Mouse (Mus musculus): ENCODE results near the gene Sec13. TPM values are rescaled to one million over a fixed set of nuclear protein-coding genes. Genes with fewer than 3 reads are reported as not detected.
"Not testable (repeated sequence)": the region's sequence is repeated elsewhere in the genome, so short reads cannot be mapped to it uniquely, and the experiment has no call there.

Gene Sec13
- total RNA-seq, 2 experiments from 2014 or later: 73.3 to 75.9 TPM

DNA sequence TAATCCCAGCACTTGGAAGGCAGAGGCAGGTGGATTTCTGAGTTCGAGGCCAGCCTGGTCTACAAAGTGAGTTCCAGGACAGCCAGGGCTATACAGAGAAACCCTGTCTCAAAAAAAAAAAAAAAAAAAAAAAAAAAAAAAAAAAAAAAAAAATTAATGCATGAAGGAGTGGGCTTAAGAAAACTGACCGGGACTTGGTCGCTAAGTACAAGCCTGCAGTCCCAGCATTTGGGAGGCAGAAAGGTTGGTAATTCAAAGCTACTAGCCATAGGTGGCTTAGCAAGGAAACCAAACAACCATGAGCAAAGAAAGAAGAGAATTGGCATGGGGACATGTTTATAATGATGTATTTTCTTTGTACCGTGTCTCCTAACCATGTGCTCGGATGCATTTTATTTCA, 27.2 kb downstream of the Sec13 start:
- DNase-seq (ENCODE audit: low spot score in 2 of 2): not testable (repeated sequence)

DNA sequence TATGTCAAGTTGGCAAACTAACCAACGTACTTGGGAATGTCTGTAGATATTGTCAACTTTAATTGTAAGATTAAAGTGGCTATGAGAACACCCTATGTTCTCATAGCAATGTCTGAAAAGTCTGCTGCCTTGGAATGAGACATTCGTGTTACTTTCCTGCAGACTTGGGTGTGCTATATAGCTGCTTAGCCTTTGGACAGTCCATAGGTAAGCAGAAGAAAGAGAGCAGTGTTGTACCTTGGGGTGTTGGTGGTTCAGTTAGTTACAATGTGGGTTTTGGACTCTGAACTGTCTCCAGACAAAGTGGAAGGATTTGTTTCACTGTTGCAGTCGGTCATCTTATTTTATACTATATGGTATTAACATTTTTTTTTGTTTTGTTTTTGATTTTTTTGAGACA, 27.8 kb downstream of the Sec13 start:
- no peak for DNase-seq (ENCODE audit: low spot score in 2 of 2)

DNA sequence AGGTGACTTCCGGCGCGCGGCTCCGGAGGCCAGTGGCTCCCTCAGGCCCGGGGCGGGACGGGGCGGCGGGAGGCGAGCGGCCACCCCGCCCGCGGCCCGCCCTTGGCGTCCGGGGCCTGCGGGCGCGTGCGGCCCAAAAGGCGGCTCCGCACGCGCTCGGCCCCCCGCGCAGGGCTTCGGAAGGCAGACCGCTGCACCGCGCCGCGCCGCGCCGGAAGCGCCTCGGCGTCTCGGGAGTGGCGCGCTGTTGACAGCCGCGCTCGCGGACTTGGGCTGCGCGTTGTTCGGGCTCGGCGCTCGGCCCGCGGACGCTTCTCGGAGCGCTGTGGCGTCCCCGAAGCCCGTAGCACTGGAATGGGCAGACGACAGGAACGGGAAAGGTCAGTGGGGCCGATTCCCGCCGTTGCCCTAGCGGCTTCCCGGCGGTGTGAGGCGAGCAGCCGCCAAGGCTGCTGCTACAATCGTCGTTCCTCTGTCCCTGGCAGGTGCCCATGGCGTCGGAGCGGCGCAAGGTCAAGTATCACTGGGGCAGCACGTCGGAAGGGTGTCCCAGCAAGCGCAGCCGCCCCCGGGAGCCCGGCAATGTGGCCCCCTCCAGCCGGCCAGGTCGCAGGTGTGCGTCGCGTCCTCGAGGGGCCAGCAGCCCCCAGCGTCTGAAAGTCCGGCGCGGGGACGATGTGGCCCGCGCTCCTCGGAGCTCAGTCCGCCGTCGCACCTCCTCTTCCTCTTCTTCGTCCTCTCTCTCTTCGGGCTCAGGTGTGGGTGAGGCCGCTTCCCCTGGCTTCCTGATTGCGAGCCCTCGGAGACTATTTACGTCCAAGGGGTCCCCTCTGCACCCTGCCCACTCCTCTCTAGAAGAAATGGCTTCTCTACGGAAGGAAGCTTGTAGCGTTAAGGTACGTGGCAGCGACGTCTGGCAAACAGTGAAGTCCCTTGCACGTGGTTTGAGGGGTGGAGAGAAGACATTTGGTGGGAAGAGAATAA, 43.0 kb downstream of the Sec13 start:
- no peak for DNase-seq (ENCODE audit: low spot score in 2 of 2)

DNA sequence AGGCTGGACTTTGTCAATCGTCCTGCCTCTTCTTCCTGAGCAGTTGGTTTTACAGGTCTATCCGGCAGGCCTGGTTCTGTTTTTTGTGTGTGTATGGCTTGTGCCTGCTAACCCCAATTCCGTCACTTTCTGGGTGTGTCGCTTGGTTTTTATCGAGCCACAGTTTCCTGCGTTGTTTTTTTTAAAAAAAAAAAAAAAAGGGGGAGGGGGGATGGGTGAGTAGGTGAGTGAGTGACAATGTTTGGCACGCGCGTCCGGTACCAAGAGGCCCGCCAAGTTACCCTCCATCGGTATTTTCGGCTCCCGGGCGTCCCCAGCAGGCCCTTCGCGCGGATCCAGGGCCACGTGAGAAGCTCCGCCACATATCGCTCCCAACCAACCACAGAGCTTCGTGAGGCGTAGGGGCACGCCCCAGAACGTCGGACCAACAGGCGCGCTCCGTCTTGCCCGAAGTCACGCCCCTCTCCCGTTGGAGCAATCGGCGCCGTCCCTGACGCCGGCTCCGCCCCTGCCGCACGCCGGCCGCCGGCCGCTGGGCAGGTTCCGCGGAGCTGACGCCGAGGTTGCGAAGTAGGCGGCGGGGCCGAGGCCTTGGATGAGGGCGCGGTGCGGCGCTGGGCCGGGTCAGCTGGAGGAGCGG, 43.8 kb downstream of the Sec13 start, which contains the start of gene Tatdn2:
Tatdn2 (plus strand) TSS at position 469 of the 640 bp plus-strand sequence.
- DNase-seq (ENCODE audit: low spot score in 2 of 2): peak; percentile 97 to 98

DNA sequence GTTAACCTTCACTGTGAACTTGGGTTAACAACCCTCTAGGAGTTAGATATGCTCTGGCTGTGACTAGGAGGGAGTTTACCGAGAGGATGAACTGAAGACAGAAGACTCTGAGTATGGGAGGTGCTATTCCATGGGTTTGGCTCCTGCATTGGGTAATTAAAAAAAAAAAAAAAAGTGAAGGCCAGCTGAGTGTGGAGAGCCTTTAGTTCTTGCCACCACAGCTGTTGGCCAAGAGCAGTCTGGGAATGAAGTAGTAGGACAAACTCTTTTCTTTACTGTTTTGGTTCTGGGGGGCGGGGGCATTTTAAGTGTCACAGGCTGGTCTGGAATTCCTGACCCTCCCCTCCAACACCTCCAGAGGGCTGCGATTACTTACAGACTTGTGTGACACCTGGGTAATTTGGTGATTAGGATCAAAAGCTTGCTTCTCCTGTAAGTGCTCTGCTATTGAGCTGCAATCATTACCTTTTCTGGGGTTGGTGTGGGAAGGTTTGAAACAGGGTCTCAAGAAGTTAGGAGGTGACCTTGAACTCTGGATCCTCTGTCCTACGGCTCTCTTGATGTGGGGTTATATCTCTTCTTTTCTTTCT, 44.7 kb downstream of the Sec13 start:
- no peak for DNase-seq (ENCODE audit: low spot score in 2 of 2)

DNA sequence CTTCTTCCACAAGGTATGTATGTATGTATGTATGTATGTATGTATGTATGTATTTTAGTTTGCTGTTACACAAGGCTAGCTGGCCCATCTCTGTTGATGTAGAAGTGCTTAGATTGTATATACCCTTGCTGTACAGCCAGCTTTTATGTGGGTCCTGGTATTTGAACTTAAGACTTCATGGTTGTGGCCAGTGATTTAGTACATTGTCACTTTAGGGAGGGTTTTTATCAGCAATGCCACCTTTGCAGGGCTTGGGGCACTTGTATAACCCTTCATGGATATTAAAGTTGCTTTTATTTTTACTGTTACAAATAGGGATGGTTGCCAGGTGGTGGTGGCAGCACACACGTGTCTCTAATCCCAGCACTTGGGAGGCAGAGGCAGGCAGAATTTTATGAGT, 45.3 kb downstream of the Sec13 start:
- no peak for DNase-seq (ENCODE audit: low spot score in 2 of 2)

DNA sequence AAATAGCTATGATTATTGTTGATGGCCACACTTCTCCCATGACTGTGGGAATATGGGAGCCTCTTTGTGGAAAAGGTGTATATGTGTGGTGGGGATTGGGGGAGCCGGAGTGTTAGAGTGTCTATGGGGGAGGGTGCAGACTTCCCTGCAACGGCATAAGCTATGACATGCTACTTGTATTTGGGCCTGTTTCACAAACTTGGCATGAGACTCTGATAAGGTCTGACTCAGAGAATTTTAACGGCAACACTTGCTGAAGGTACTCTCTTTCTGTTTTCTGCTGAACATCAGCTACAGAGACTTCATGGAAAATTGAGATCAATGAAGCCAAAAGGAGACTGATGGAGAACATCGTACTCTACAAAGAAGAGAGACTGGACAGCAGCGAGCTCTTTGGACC, 47.2 kb downstream of the Sec13 start:
- DNase-seq (ENCODE audit: low spot score in 2 of 2): no peak

DNA sequence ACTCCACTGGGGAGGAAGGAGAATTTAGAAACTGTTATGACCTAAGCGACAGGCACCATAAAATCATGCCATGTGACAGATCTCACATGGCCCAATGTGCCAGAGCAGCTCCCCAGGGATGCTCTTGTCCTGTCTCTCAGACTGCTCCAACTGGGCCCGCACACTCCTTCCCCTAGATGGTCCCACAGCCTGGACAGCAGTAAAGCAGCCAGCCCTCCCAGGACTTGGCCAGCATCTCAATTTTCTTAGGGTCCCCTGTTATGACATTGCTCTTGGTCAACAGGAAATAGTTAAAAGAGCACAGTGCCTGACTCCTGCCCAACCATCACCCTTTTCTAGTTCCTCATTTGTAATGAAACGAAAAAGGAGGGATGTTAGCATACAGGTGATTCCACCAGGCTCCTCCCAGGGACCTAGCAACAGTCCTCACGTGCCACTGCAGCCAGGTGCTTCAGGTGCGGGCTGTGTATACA, 47.8 kb downstream of the Sec13 start:
- no peak for DNase-seq (ENCODE audit: low spot score in 2 of 2)

DNA sequence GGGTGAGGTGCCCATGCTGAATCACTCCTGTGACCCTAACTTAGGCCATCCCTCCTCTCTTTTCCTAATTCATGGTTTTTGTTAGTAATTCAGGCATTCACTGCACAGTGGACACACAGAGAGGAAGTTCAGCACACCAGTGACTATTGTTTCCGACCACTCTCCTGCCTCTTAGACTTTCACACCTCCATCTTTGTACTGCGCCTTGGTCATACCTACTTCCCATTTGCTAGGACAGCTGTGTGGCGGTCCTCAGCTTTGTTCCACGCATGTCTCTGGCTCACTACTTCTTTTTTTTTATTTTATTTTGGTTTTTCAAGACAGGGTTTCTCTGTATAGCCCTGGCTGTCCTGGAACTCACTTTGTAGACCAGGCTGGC, 49.5 kb downstream of the Sec13 start:
- no peak for DNase-seq (ENCODE audit: low spot score in 2 of 2)

DNA sequence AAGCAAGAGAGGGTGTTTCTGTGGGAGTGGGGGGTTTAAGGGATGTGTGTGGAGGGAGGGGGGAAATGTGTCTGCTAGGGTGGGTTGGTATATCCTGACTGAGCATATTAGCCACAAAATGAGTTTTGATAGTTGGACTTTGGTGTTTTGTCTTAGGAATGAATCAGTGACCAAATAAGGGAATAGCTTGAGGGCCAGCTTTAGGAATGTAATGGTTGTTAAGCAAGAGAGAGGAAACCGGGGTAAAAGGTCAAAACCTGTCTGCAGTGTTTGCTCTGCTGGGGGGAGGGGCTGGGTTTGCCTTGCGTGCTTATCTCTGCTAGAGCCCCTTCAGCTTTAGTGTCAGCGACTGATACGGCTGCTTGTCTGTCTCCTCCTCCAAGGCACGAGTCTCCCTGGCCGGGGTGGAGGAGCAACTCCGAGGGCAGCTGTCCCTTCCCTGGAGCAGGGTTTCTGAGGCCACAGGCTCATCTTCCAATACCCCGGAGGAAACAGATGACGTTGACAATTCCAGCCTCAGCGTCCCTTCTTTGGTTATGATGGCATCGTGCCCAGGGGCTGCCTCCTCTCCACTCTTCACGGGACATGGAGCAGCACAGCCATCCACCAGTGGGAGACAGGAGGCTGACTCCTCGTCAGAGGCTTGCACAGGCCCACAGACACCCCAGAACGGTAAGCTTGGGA, 50.0 kb downstream of the Sec13 start:
- no peak for DNase-seq (ENCODE audit: low spot score in 2 of 2)

DNA sequence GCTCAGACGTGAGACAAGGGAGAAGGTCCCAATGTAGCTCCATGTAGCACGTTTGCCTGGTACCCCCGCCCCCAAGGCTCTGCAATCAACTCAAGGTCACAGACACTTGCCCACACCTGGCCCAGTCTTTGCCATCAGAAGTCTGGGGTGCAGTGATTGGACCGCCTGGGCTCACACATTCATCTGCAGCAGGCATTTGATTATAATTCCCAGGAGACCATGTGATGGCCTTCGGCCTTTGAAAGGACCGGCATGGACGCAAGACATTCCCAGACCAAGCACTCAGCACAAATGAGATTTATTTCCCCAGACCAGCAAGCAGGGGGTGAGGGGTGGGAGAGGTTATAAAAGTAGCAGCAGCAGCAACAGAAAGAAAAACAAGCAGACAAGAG, 50.5 kb downstream of the Sec13 start:
- DNase-seq (ENCODE audit: low spot score in 2 of 2): no peak

DNA sequence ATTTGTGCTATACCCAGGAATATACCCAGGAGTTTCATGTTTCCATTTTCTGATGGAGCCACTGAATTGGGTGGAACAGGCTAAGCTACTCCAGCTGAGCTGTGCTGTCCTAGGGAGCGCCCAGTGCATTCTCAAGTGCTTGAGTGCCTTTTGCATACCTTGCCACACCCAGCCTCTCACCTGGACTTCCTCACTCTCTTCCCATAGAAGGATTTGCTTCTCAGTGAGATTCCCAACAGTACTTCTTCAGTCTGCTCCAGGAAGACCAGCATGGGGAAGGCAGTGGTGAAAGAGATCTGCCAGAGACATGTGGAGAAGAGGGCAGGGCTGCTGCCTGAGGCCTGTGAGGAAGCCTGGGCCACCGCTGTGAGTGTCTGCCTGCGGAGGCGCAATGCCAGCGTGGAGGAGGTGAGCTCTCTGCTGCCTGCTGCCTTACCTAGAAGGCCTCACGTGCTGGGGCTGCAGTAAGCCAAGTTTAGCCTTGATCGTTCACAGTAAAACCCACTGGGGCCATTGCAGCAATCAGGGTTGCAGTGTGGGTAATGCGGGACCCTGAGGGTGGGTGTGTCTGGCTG, 53.9 kb downstream of the Sec13 start:
- DNase-seq (ENCODE audit: low spot score in 2 of 2): no peak

DNA sequence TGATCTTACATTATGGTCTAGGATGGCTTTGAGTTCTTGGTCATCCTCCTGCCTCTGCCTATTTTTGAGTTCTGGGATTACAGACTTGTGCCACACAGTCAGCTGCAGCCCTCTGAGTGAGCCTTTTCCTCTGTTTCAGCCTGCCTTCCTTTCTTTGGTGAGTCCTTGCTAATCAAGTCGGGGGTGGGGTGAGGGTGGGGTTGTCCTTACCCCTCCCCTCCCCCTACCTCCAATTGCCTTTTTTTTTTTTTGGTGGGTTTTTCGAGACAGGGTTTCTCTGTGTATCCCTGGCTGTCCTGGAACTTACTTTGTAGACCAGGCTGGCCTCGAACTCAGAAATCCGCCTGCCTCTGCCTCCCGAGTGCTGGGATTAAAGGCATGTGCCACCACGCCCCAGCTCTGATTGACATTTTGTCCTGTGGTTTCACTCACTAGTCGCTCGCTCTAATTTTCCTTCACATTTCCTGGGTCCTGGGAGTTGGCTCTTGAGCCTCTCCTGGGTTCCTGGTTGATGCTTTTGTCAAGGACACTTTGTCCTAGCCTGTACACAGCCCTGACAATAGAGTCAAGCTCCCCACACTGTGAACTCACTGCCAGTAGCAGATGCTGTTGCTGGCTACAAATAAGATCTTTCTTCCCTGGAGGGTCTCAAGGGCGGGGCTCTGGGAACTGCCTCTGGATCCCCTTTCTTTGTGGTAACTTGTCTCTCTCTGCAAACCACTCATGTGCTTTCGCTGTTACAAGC, 57.3 kb downstream of the Sec13 start:
- no peak for DNase-seq (ENCODE audit: low spot score in 2 of 2)

DNA sequence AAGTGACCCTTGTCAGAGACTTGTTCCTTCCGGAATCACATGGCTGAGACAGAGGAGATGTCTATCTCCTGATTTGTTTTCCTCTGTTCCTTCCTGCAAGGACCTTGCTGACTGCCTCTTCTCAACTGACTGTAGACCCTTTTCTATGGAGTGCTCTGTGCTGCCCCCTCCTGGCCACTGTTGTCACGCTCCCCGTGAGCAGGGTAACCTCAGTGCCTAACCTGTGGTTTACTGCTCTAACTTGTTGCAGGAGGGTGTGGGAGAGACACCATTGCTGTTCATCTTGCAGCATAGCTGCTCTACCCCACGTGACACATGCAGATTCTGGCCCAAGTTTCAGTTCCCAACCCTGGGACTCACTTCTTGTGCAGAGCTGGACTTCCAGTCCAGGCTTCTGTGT, 59.3 kb downstream of the Sec13 start:
- DNase-seq (ENCODE audit: low spot score in 2 of 2): peak; percentile 46 to 88

DNA sequence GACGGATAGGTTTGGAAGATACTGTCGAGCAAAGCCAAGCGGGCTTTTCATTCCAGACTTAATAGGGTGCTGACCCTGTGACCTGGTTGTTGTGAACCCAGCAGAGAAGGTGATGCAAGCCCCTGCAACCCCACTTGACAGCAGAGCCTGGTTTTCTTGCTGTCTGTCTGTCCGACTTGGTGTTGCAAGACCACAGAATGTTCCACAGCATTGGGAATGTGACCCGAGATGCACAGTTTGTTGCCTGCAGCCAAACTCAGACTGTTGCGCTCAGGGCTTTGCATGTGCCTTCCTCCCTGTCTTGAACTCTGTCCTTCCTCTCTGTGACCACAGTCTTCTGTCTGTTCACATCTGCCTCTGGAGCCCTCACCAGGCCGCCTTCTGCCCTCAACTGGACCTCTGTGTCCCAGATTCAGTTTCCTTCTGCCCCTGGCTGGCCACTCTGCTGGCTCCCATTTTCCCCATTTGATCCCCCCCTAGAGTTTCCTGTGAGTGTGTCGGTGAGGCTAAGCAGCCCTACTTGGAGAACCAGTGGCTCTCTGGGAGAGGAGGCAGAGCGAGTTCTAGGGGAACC, 60.5 kb downstream of the Sec13 start:
- no peak for DNase-seq (ENCODE audit: low spot score in 2 of 2)

DNA sequence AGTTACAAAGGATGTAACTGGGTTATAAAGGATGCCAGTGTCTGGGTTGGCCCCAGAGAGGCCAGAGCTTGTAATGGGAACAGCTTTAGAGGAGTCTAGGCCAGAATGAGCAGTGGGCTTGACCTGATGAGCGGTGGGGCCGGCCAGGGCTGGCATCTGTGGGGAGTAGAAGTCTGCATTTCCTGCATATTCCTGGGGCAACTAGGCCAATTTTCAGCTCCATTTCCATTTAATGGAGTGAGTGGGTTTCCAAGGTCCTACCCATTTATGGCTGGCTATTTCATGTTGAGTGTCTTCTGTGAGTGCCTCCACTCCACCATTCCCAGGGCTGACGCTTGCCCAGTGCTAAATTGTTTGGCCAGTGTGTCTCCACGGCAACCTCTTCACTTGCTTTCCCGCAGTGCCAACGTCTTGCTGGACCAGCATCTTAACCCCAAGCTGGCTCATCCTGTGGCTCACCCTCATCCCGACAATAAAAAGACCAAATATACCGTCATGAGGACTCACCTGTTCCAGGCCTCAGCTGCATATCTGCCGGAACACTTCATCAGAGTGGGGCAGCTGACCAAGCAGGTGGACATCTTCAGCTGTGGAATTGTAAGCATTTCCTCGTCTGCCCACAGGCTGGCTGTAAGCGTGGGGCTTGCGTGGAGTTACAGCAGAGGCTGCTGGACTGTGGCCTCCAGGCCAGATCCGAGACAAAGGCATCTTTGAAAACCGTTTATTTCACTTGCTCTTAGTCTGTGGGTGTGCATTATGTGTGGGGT, 62.1 kb downstream of the Sec13 start:
- DNase-seq (ENCODE audit: low spot score in 2 of 2): peak in 1 of 2 experiments; percentile 30

Data from layer of hippocampus, adult 18-20 months (tissue).